ENCODE assay signal across 12 mouse cellular contexts in genomic region chr12:52302961-52303360, GRCm38 (mm10).
"Had no signal": no experiment of that assay in that cellular context is flagged by ENCODE, and none has a peak within 500 bp of the region (broad histone marks: within the 10 kb centered on the region; RNA-seq: fewer than 3 reads in every experiment).

No protein-coding gene starts in this region.

- DNase-seq: retina, postnatal 1 day; right cerebral cortex, adult 18-20 months; right cerebral cortex, postnatal 14 days; right cerebral cortex, postnatal 25 days; right cerebral cortex, postnatal 4 days; spleen, adult 18-20 months; thymus, adult 18-20 months; thymus, adult 2 months; thymus, postnatal 14 days; thymus, postnatal 25 days; thymus, postnatal 36 days; thymus, postnatal 4 days had no signal
